Mouse (Mus musculus) forebrain, embryonic 14.5 days (tissue): ENCODE results near the gene Ccdc110. TPM values are rescaled to one million over a fixed set of nuclear protein-coding genes. Genes with fewer than 3 reads are reported as not detected.
A peak's percentile ranks its signal among the peaks of the same experiment; 100 is the strongest.

Source experiments
- ATAC-seq: fragments of 200-750 bp; cut with Nextera tagmentation; 2 replicates; pipeline ENCODE4 v1.8.0; 2017; ENCODE audit warnings: mild to moderate bottlenecking, moderate library complexity
- DNase-seq: peaks from one replicate; pipeline ENCODE4 v3.0.0-alpha.2; 2015; ENCODE audit warnings: low spot score
- H3K27ac ChIP-seq: fragments of 300-500 bp; sonication (generic); 2 replicates; pipeline ENCODE4 v1.5.1; 2014; ENCODE audit warnings: low read depth, mild to moderate bottlenecking, control low read depth, low read length, moderate library complexity
- H3K27me3 ChIP-seq: fragments of 300-500 bp; sonication (generic); replicated peaks from 2 replicates; pipeline ENCODE4 v1.6.1; 2014; ENCODE audit warnings: low read length, control low read depth, mixed read lengths; ENCODE audit not compliant: control insufficient read depth, insufficient read depth
- H3K36me3 ChIP-seq: fragments of 300-500 bp; sonication (generic); 2 replicates; pipeline ENCODE4 v1.6.1; 2014; ENCODE audit warnings: low read length, control low read depth; ENCODE audit not compliant: control insufficient read depth, insufficient read depth
- H3K4me1 ChIP-seq: fragments of 300-500 bp; sonication (generic); 2 replicates; pipeline ENCODE4 v1.6.1; 2014; ENCODE audit warnings: antibody characterized with exemption, low read length, control low read depth; ENCODE audit not compliant: control insufficient read depth, insufficient read depth
- H3K4me2 ChIP-seq: fragments of 300-500 bp; sonication (generic); 2 replicates; pipeline ENCODE4 v1.6.1; 2014; ENCODE audit warnings: mild to moderate bottlenecking, control low read depth, low read length
- H3K4me3 ChIP-seq: fragments of 300-500 bp; sonication (generic); 2 replicates; pipeline ENCODE4 v1.5.1; 2014; ENCODE audit warnings: low read depth, low read length, control low read depth
- H3K9ac ChIP-seq: fragments of 300-500 bp; sonication (generic); 2 replicates; pipeline ENCODE4 v1.6.1; 2014; ENCODE audit warnings: mild to moderate bottlenecking, low read length, control low read depth, moderate library complexity
- H3K9me3 ChIP-seq: fragments of 300-500 bp; sonication (generic); replicated peaks from 2 replicates; pipeline ENCODE4 v1.6.1; 2016; ENCODE audit warnings: low read length, control low read depth, mixed read lengths; ENCODE audit not compliant: control insufficient read depth
- WGBS: fragments of 180-500 bp; shearing (Covaris S2); extraction: QIAGEN DNeasy Blood & Tissue Kit; methylation state at CpG from one replicate; pipeline ENCODE4 v1.1.7; 2014; 5-methylcytosine and 5-hydroxymethylcytosine counted together
- polyA plus RNA-seq: library from polyadenylated mRNA; unstranded; fragments of >200 nt; fragmentation: Nextera tagmentation; extraction: Ambion mirVana; gene quantifications from 2 replicates; pipeline ENCODE4 v1.2.1, GENCODE M21; 2014

Gene Ccdc110
- 0.17 and 0.27 TPM in 2 replicates for polyA plus RNA-seq

- peak; percentile 96 for DNase-seq
- Histone ChIP-seq H3K27ac (no peak within 1 kb of the TSS), H3K4me3 (peak within 1 kb of the TSS; percentile 35), H3K4me2 (peak within 1 kb of the TSS; percentile 57), H3K9me3 (peaks cover 3% of the 10 kb centered on the region; the same call in 1 of the 2 replicates), H3K27me3 (no peaks in the 10 kb centered on the region), H3K36me3 (no peaks in the 10 kb centered on the region), H3K9ac (peak within 1 kb of the TSS; percentile 30; the same call in 1 of the 2 replicates), H3K4me1 (no peaks in the 10 kb centered on the region)
- 2% methylated on average over 23 of the region's 23 CpGs for WGBS
- ATAC-seq, result peak; percentile 94
These were observed at the start of gene Ccdc110 for GRCm38 (mm10) chr8:45934582-45935014. Ccdc110 (plus strand) TSS chr8:45934619.

GRCm38 (mm10) chr8:45885202-45885685 is 49.2 kb upstream of the Ccdc110 start, which contains the start of gene Pdlim3:
Pdlim3 (plus strand) TSS chr8:45885461.
- 1% methylated on average over 21 of the region's 22 CpGs for WGBS
- Histone ChIP-seq H3K27me3 (no peaks in the 10 kb centered on the region), H3K4me1 (peaks cover 9% of the 10 kb centered on the region), H3K9ac (peak within 1 kb of the TSS; percentile 41), H3K36me3 (no peaks in the 10 kb centered on the region), H3K4me3 (peak within 1 kb of the TSS; percentile 33), H3K27ac (no peak within 1 kb of the TSS), H3K4me2 (peak within 1 kb of the TSS; percentile 77), H3K9me3 (no peaks in the 10 kb centered on the region)
- DNase-seq (peak; percentile 49), ATAC-seq (peak; percentile 60)

GRCm38 (mm10) chr8:45885775-45886174 is 48.6 kb upstream of the Ccdc110 start:
- no peak for DNase-seq
- H3K27ac ChIP-seq, result no peak overlapping the region

GRCm38 (mm10) chr8:45889737-45890136 is 44.7 kb upstream of the Ccdc110 start:
- WGBS, result 96% methylated on average over 7 of the region's 7 CpGs
- no peak for DNase-seq
- no peaks in the 10 kb centered on the region for H3K27me3 ChIP-seq
- H3K27ac ChIP-seq, result no peak overlapping the region
- no peak for ATAC-seq
- no peak overlapping the region for H3K9ac ChIP-seq
- peaks cover 9% of the 10 kb centered on the region for H3K4me1 ChIP-seq
- H3K4me3 ChIP-seq, result no peak overlapping the region
- no peak overlapping the region for H3K4me2 ChIP-seq
- no peaks in the 10 kb centered on the region for H3K9me3 ChIP-seq
- H3K36me3 ChIP-seq, result no peaks in the 10 kb centered on the region

More at GRCm38 (mm10) chr8:45885775-45886174, 48.6 kb upstream of the Ccdc110 start:
- peak; percentile 32 for ATAC-seq
- Histone ChIP-seq H3K9ac (peak overlapping the region; percentile 41), H3K36me3 (no peaks in the 10 kb centered on the region), H3K4me1 (peaks cover 9% of the 10 kb centered on the region), H3K27me3 (no peaks in the 10 kb centered on the region), H3K4me3 (peak overlapping the region; percentile 33; the same call in 1 of the 2 replicates), H3K9me3 (no peaks in the 10 kb centered on the region), H3K4me2 (peak overlapping the region; percentile 77)
- WGBS, result 45% methylated on average over 2 of the region's 2 CpGs

- Histone ChIP-seq H3K4me3 (no peak overlapping the region), H3K9ac (no peak overlapping the region), H3K27ac (no peak overlapping the region), H3K36me3 (no peaks in the 10 kb centered on the region), H3K4me2 (no peak overlapping the region), H3K27me3 (no peaks in the 10 kb centered on the region), H3K4me1 (no peaks in the 10 kb centered on the region), H3K9me3 (no peaks in the 10 kb centered on the region)
- 88% methylated on average over 3 of the region's 3 CpGs for WGBS
- DNase-seq, result no peak
- no peak for ATAC-seq
These were observed 37.8 kb upstream of the Ccdc110 start for GRCm38 (mm10) chr8:45896590-45896989.

GRCm38 (mm10) chr8:45899783-45900182 is 34.6 kb upstream of the Ccdc110 start:
- no peak overlapping the region for H3K27ac ChIP-seq
- no peaks in the 10 kb centered on the region for H3K9me3 ChIP-seq
- H3K9ac ChIP-seq, result no peak overlapping the region
- no peak overlapping the region for H3K4me3 ChIP-seq
- no peaks in the 10 kb centered on the region for H3K4me1 ChIP-seq
- 63% methylated on average over 3 of the region's 3 CpGs for whole genome bisulfite sequencing
- H3K4me2 ChIP-seq, result no peak overlapping the region
- ATAC-seq, result no peak
- H3K27me3 ChIP-seq, result no peaks in the 10 kb centered on the region
- H3K36me3 ChIP-seq, result no peaks in the 10 kb centered on the region
- DNase-seq, result no peak

GRCm38 (mm10) chr8:45901626-45902025 is 32.8 kb upstream of the Ccdc110 start:
- WGBS, result 77% methylated on average over 8 of the region's 8 CpGs
- Histone ChIP-seq H3K4me3 (no peak overlapping the region), H3K9me3 (no peaks in the 10 kb centered on the region), H3K27me3 (no peaks in the 10 kb centered on the region), H3K36me3 (no peaks in the 10 kb centered on the region), H3K27ac (no peak overlapping the region), H3K9ac (no peak overlapping the region), H3K4me2 (no peak overlapping the region), H3K4me1 (0 out of 2 replicates have a peak, but pooled peaks cover 4% of the 10 kb centered on the region)
- DNase-seq (no peak), ATAC-seq (no peak)

- peak; percentile 46 for DNase-seq
- H3K27me3 ChIP-seq, result no peaks in the 10 kb centered on the region
- H3K4me2 ChIP-seq, result no peak overlapping the region
- H3K9me3 ChIP-seq, result no peaks in the 10 kb centered on the region
- H3K4me1 ChIP-seq, result peaks cover 4% of the 10 kb centered on the region; the same call in 1 of the 2 replicates
- H3K9ac ChIP-seq, result no peak overlapping the region
- ATAC-seq, result no peak; the same call in 1 of the 2 replicates
- 33% methylated on average over 3 of the region's 3 CpGs for WGBS
- H3K4me3 ChIP-seq, result no peak overlapping the region
- H3K36me3 ChIP-seq, result no peaks in the 10 kb centered on the region
- H3K27ac ChIP-seq, result no peak overlapping the region
These were observed 30.8 kb upstream of the Ccdc110 start for GRCm38 (mm10) chr8:45903659-45904058.

- Histone ChIP-seq H3K9me3 (no peaks in the 10 kb centered on the region), H3K4me2 (no peak overlapping the region), H3K27ac (no peak overlapping the region), H3K9ac (no peak overlapping the region), H3K4me3 (no peak overlapping the region), H3K27me3 (no peaks in the 10 kb centered on the region), H3K36me3 (no peaks in the 10 kb centered on the region), H3K4me1 (peaks cover 7% of the 10 kb centered on the region; the same call in 1 of the 2 replicates)
- WGBS, result 9% methylated on average over 7 of the region's 7 CpGs
- peak; percentile 77 for DNase-seq
- ATAC-seq, result peak; percentile 68
These were observed 28.7 kb upstream of the Ccdc110 start for GRCm38 (mm10) chr8:45905591-45906250.
